Mouse (Mus musculus): ENCODE results near the gene Otud7a.

GRCm38 (mm10) chr7:63743116-63743515, 298.6 kb downstream of the Otud7a start:
- TF ChIP-seq POLR2A (IDR thresholded peaks at IDR 0.05; ENCODE audit: borderline replicate concordance, low read depth, low read length) (no peak), CTCF (IDR thresholded peaks at IDR 0.05; ENCODE audit: low read depth, low read length) (no peak)

All from bone marrow macrophage, adult 2 months (primary cell).